Mouse (Mus musculus): ENCODE data around the gene Nanog. TPM values are rescaled to one million over a fixed set of nuclear protein-coding genes. Genes with fewer than 3 reads are reported as not detected.

The Nanog gene
- not detected for total RNA-seq (2023)

DNA sequence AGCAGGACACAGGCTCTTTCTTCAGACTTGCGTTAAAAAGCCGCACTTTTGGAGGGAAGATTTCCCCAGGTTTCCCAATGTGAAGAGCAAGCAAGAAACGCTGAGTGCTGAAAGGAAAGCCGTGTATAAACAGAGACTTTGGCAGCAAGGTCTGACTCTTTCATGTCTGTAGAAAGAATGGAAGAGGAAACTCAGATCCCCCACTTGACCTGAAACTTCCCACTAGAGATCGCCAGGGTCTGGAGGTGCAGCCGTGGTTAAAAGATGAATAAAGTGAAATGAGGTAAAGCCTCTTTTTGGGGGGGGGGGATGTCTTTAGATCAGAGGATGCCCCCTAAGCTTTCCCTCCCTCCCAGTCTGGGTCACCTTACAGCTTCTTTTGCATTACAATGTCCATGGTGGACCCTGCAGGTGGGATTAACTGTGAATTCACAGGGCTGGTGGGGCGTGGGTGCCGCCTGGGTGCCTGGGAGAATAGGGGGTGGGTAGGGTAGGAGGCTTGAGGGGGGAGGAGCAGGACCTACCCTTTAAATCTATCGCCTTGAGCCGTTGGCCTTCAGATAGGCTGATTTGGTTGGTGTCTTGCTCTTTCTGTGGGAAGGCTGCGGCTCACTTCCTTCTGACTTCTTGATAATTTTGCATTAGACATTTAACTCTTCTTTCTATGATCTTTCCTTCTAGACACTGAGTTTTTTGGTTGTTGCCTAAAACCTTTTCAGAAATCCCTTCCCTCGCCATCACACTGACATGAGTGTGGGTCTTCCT is at the start of gene Nanog:
Gene Nanog, plus strand, starts transcription at position 454 of the 765 bp plus-strand sequence.

Other genes with a start within 250 kb of the Nanog start
- not detected for gene Rimklb, start 208.7 kb upstream of the Nanog start, total RNA-seq (2023)
- gene Mfap5, start 201.6 kb upstream of the Nanog start, total RNA-seq (2023): not detected
- gene Aicda, start 153.7 kb upstream of the Nanog start, total RNA-seq (2023): not detected
- 22.2 TPM for gene Apobec1, start 105.0 kb upstream of the Nanog start, total RNA-seq (2023)
- gene Gdf3, start 97.4 kb upstream of the Nanog start, total RNA-seq (2023): not detected
- gene Dppa3, start 81.1 kb upstream of the Nanog start, total RNA-seq (2023): not detected
- gene Slc2a3, start 94.2 kb downstream of the Nanog start, total RNA-seq (2023): 23.5 TPM
- 35.7 TPM for gene Foxj2, start 112.4 kb downstream of the Nanog start, total RNA-seq (2023)
- not detected for gene C3ar1, start 148.7 kb downstream of the Nanog start, total RNA-seq (2023)
- 59.5 TPM for gene Necap1, start 167.0 kb downstream of the Nanog start, total RNA-seq (2023)
- 2.4 TPM for gene Clec4a1, start 214.4 kb downstream of the Nanog start, total RNA-seq (2023)
- gene Clec4a3, start 245.0 kb downstream of the Nanog start, total RNA-seq (2023): 1.00 TPM

Data from CD4-positive naive resting alpha-beta T cell, adult 76 days (primary cell).